Mouse (Mus musculus) heart, embryonic 16.5 days (tissue): ENCODE data around the gene Slc4a2. TPM values are rescaled to one million over a fixed set of nuclear protein-coding genes. Genes with fewer than 3 reads are reported as not detected.

ENCODE experiments used
- ATAC-seq: fragments of 200-750 bp; cut with Nextera tagmentation; replicated peaks from 2 replicates; pipeline ENCODE4 v1.8.0; 2017; ENCODE audit warnings: moderate number of reproducible peaks; ENCODE audit not compliant: insufficient read depth, low FRiP score; ENCODE audit errors: extremely low read depth
- H3K27ac ChIP-seq: fragments of 300-500 bp; sonication (generic); 2 replicates; pipeline ENCODE4 v1.5.1; 2014; ENCODE audit warnings: mild to moderate bottlenecking, low read length, control low read depth, moderate library complexity
- H3K27me3 ChIP-seq: fragments of 300-500 bp; sonication (generic); 2 replicates; pipeline ENCODE4 v1.6.1; 2014; ENCODE audit warnings: low read length, mixed read lengths; ENCODE audit not compliant: control insufficient read depth, insufficient read depth
- H3K36me3 ChIP-seq: fragments of 300-500 bp; sonication (generic); 2 replicates; pipeline ENCODE4 v1.6.1; 2014; ENCODE audit not compliant: control insufficient read depth, insufficient read depth
- H3K4me1 ChIP-seq: fragments of 300-500 bp; sonication (generic); 2 replicates; pipeline ENCODE4 v1.6.1; 2014; ENCODE audit warnings: low read length, mixed read lengths; ENCODE audit not compliant: control insufficient read depth, insufficient read depth
- H3K4me2 ChIP-seq: fragments of 300-500 bp; sonication (generic); 2 replicates; pipeline ENCODE4 v1.6.1; 2014; ENCODE audit warnings: low read depth, mild to moderate bottlenecking, control low read depth, low read length
- H3K4me3 ChIP-seq: fragments of 300-500 bp; sonication (generic); 2 replicates; pipeline ENCODE4 v1.5.1; 2014; ENCODE audit warnings: mild to moderate bottlenecking, control low read depth, low read length
- H3K9ac ChIP-seq: fragments of 300-500 bp; sonication (generic); 2 replicates; pipeline ENCODE4 v1.6.1; 2014; ENCODE audit warnings: low read length, control low read depth
- H3K9me3 ChIP-seq: fragments of 300-500 bp; sonication (generic); replicated peaks from 2 replicates; pipeline ENCODE4 v1.6.1; 2016; ENCODE audit warnings: low read length; ENCODE audit not compliant: control insufficient read depth
- WGBS: fragments of 180-500 bp; shearing (Covaris S2); extraction: QIAGEN DNeasy Blood & Tissue Kit; methylation state at CpG from one replicate; pipeline ENCODE4 v1.1.7; 2014; 5-methylcytosine and 5-hydroxymethylcytosine counted together
- polyA plus RNA-seq: library from polyadenylated mRNA; unstranded; fragments of >200 nt; fragmentation: Nextera tagmentation; extraction: Ambion mirVana; gene quantifications from 2 replicates; pipeline ENCODE4 v1.2.1, GENCODE M21; 2015

The Slc4a2 gene
- polyA plus RNA-seq, 1 experiment from 2014 or later = 29.2 TPM

GRCm38 (mm10) chr5:24474723-24475261 is 51.2 kb downstream of the Slc4a2 start:
- Histone ChIP-seq H3K27ac (no peak overlapping the region), H3K36me3 (peaks cover 20% of the 10 kb centered on the region), H3K4me2 (peak overlapping the region; percentile 77), H3K9ac (peak overlapping the region; percentile 62), H3K27me3 (no peaks in the 10 kb centered on the region; the same call in 1 of the 2 replicates), H3K4me1 (peaks cover 28% of the 10 kb centered on the region), H3K9me3 (no peaks in the 10 kb centered on the region), H3K4me3 (peak overlapping the region; percentile 53)
- 2% methylated on average over 64 of the region's 67 CpGs for WGBS
- peak; percentile 37 for ATAC-seq

DNA sequence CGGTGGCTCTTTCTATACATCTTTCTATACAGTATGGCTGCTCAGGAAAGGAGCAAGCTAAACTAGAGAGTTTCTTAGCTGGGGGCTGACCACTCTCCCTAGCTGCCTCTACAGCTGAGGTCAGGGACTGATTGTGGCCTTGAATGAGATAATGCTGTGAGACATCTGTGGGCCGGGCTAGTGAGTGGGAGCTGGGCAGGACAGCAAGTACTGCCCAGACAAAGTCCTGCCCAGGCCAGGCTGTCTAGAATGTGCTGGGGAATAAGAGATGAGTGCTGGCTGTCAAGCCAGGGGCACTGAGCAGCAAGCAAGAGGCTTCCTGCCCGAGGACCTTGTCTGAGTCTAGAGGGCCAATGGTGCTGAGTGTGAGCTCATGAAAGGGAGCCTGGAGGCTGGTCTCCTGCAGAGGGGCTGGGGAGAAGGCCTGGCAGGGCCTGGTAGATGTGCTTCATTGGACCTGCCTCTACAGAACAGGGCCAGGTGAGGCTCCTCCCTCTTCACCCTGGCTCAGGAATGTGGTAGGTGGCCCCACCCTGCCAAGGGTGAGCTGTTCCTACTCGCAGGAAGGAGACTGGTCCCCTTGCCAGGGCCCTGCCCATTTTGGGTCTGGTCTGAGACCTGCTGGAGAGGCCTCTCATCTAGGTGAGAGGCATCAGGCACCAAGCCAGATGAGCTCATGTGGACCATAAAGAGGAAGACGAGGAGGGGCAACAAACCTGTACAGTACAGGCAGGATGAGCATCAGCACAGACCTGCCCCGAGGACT is 52.0 kb downstream of the Slc4a2 start:
- H3K9me3 ChIP-seq = no peaks in the 10 kb centered on the region
- WGBS = 59% methylated on average over 6 of the region's 6 CpGs
- H3K4me1 ChIP-seq = peaks cover 28% of the 10 kb centered on the region
- no peak overlapping the region for H3K27ac ChIP-seq
- H3K36me3 ChIP-seq = peaks cover 29% of the 10 kb centered on the region
- peak overlapping the region; percentile 77 for H3K4me2 ChIP-seq
- no peak overlapping the region for H3K9ac ChIP-seq
- H3K4me3 ChIP-seq = peak overlapping the region; percentile 53
- no peak for ATAC-seq
- H3K27me3 ChIP-seq = no peaks in the 10 kb centered on the region; the same call in 1 of the 2 replicates

- no peak for ATAC-seq
- WGBS = 91% methylated on average over 9 of the region's 9 CpGs
- Histone ChIP-seq H3K36me3 (peaks cover 36% of the 10 kb centered on the region), H3K9me3 (no peaks in the 10 kb centered on the region), H3K9ac (no peak overlapping the region), H3K27me3 (no peaks in the 10 kb centered on the region; the same call in 1 of the 2 replicates), H3K4me2 (no peak overlapping the region), H3K27ac (no peak overlapping the region), H3K4me3 (no peak overlapping the region), H3K4me1 (peaks cover 25% of the 10 kb centered on the region)
Observed at GRCm38 (mm10) chr5:24477909-24478308, 54.3 kb downstream of the Slc4a2 start.

DNA sequence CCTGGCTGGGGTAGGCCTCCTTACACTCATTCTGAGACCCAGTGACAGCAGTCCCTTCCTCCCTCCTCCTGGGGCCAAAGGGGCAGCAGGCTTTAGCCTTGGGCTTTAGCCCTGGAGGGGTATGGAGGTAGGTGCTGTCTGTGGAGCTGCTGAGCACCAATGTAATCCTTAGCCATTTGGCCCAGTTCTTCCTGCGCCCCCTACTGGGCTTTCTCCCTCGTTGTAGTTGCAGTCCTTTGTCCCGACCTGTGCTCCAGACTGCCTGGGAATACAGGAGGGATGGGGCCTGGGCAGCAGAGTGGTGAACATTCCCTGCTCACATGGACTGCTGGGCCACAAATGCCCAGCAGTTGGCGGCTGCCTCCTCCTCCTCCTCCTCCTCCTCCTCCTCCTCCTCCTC is 58.0 kb downstream of the Slc4a2 start:
- no peaks in the 10 kb centered on the region for H3K9me3 ChIP-seq
- no peak overlapping the region for H3K4me2 ChIP-seq
- no peak overlapping the region for H3K27ac ChIP-seq
- ATAC-seq = peak; percentile 35; the same call in 1 of the 2 replicates
- H3K4me1 ChIP-seq = no peaks in the 10 kb centered on the region
- peaks cover 44% of the 10 kb centered on the region for H3K36me3 ChIP-seq
- no peak overlapping the region for H3K4me3 ChIP-seq
- H3K27me3 ChIP-seq = no peaks in the 10 kb centered on the region
- WGBS = 21% methylated on average over 4 of the region's 4 CpGs
- H3K9ac ChIP-seq = no peak overlapping the region

DNA sequence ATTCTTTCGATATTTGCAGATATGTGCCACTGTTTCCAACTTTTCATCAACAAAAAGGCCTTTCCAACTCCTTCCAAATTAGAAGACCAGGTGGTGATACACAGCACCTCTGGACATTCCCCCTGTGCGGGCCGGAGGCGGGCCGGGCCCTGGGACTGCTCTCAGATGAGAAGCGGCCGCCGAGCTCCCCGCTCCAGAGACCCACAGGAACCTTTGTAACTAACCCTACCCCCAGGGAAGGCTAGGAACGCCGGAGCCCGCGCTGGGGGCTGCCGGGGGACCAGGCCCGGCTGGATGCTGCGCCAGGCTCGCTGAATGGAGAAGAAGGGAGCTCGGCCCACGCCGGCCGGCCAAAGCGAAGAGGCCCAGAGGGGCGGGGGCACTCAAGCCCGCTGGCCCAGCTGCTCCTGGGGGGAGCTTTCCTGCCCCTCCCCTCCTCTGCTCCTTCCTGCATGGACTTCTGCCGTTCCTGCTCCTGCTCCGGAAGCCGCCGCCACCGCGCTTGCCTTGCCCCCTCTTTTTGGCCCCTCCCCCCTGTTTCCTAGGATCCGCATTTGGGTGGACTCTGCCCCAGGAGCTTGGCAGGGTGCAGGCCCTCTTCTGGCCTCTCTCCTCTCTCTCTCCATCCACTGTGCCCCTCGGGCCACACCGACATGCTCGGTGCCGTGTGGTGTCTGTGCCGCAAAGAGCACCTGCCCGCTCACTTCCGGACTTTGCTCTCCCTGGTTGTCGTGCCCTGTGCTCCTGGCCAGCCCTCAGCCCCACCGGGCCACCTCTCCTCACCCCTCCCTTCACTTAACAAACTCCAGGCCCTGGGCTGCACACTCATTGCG is 58.8 kb downstream of the Slc4a2 start:
- Histone ChIP-seq H3K4me2 (no peak overlapping the region), H3K9me3 (no peaks in the 10 kb centered on the region), H3K4me1 (no peaks in the 10 kb centered on the region), H3K4me3 (no peak overlapping the region), H3K36me3 (peaks cover 42% of the 10 kb centered on the region), H3K27ac (no peak overlapping the region), H3K9ac (no peak overlapping the region), H3K27me3 (no peaks in the 10 kb centered on the region)
- no peak for ATAC-seq
- 64% methylated on average over 33 of the region's 41 CpGs for WGBS

- Histone ChIP-seq H3K27me3 (no peaks in the 10 kb centered on the region), H3K9me3 (no peaks in the 10 kb centered on the region), H3K27ac (no peak overlapping the region), H3K36me3 (peaks cover 37% of the 10 kb centered on the region), H3K4me3 (no peak overlapping the region), H3K4me2 (no peak overlapping the region), H3K4me1 (no peaks in the 10 kb centered on the region), H3K9ac (no peak overlapping the region)
- 41% methylated on average over 11 of the region's 11 CpGs for WGBS
- ATAC-seq = no peak
Observed at GRCm38 (mm10) chr5:24483326-24483725, 59.7 kb downstream of the Slc4a2 start.

DNA sequence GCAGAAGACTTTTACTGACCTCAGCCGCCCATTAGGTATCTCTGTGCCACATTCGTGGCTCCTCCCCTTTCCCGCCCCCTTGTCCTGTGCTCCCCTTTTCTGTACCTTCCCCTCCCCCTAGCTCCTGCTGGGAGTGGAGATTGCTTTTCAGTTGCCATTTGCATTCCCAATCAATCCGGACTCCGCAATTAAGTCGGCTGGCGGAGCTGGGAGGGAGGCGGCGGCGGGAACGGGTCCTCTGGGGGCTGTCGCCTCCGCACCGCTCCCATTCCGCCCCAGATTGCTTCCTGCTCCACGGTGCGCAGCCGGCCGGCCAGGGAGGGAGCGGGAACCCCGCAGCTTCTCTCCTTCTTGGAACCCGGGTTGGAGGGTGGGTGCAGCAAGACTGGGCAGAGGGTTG is 61.3 kb downstream of the Slc4a2 start:
- no peak for ATAC-seq
- no peak overlapping the region for H3K27ac ChIP-seq
- H3K4me3 ChIP-seq = no peak overlapping the region
- H3K36me3 ChIP-seq = peaks cover 36% of the 10 kb centered on the region
- WGBS = 48% methylated on average over 22 of the region's 22 CpGs
- H3K4me2 ChIP-seq = peak overlapping the region; percentile 31; the same call in 1 of the 2 replicates
- H3K27me3 ChIP-seq = no peaks in the 10 kb centered on the region
- no peak overlapping the region for H3K9ac ChIP-seq
- H3K9me3 ChIP-seq = no peaks in the 10 kb centered on the region
- no peaks in the 10 kb centered on the region for H3K4me1 ChIP-seq

- Histone ChIP-seq H3K36me3 (peaks cover 31% of the 10 kb centered on the region), H3K27me3 (no peaks in the 10 kb centered on the region), H3K4me1 (no peaks in the 10 kb centered on the region), H3K4me3 (no peak overlapping the region), H3K9ac (no peak overlapping the region), H3K4me2 (no peak overlapping the region), H3K27ac (no peak overlapping the region), H3K9me3 (no peaks in the 10 kb centered on the region)
- ATAC-seq = no peak
- WGBS = 3% methylated on average over 8 of the region's 8 CpGs
Observed at GRCm38 (mm10) chr5:24486097-24486496, 62.5 kb downstream of the Slc4a2 start.

GRCm38 (mm10) chr5:24486738-24487137 is 63.1 kb downstream of the Slc4a2 start:
- Histone ChIP-seq H3K9ac (no peak overlapping the region), H3K4me2 (no peak overlapping the region), H3K9me3 (no peaks in the 10 kb centered on the region), H3K27ac (no peak overlapping the region), H3K27me3 (no peaks in the 10 kb centered on the region), H3K36me3 (peaks cover 33% of the 10 kb centered on the region), H3K4me3 (no peak overlapping the region), H3K4me1 (no peaks in the 10 kb centered on the region)
- ATAC-seq = no peak
- WGBS = 86% methylated on average over 5 of the region's 5 CpGs
